Mouse (Mus musculus) adrenal gland, postnatal 14 days (tissue): Measurements from ENCODE around the gene Kbtbd12. TPM values are rescaled to one million over a fixed set of nuclear protein-coding genes. Genes with fewer than 3 reads are reported as not detected.

Experiments used
- DNase-seq: peaks from one replicate; pipeline ENCODE4 v3.0.0; 2021; ENCODE audit warnings: mixed read lengths
- total RNA-seq: library from RNA; stranded (reverse); gene quantifications from 2 replicates; pipeline ENCODE4 v1.2.3, GENCODE M21; 2021

The Kbtbd12 gene
- total RNA-seq, 1 experiment from 2014 or later: 0.52 TPM

GRCm38 (mm10) chr6:88626912-88627311, 10.8 kb downstream of the Kbtbd12 start:
- no peak for DNase-seq

GRCm38 (mm10) chr6:88626462-88626861, 11.3 kb downstream of the Kbtbd12 start:
- DNase-seq: no peak

- DNase-seq: no peak
These were observed 15.8 kb downstream of the Kbtbd12 start for GRCm38 (mm10) chr6:88621816-88622481.

GRCm38 (mm10) chr6:88619542-88619941, 18.2 kb downstream of the Kbtbd12 start:
- DNase-seq: no peak

GRCm38 (mm10) chr6:88615352-88615751, 22.4 kb downstream of the Kbtbd12 start:
- no peak for DNase-seq

- no peak for DNase-seq
These were observed 31.3 kb downstream of the Kbtbd12 start for GRCm38 (mm10) chr6:88606417-88606816.

- no peak for DNase-seq
These were observed 32.0 kb downstream of the Kbtbd12 start for GRCm38 (mm10) chr6:88605715-88606114.

GRCm38 (mm10) chr6:88605235-88605634, 32.5 kb downstream of the Kbtbd12 start:
- DNase-seq: no peak

GRCm38 (mm10) chr6:88596108-88596507, 41.6 kb downstream of the Kbtbd12 start:
- DNase-seq: no peak

GRCm38 (mm10) chr6:88592367-88592766, 45.4 kb downstream of the Kbtbd12 start:
- no peak for DNase-seq

- no peak for DNase-seq
These were observed 47.5 kb downstream of the Kbtbd12 start for GRCm38 (mm10) chr6:88590231-88590630.

GRCm38 (mm10) chr6:88589517-88589916, 48.2 kb downstream of the Kbtbd12 start:
- DNase-seq: peak; percentile 46

GRCm38 (mm10) chr6:88588581-88589256, 49.0 kb downstream of the Kbtbd12 start:
- no peak for DNase-seq

- DNase-seq: peak; percentile 55
These were observed 50.7 kb downstream of the Kbtbd12 start for GRCm38 (mm10) chr6:88587091-88587490.

- DNase-seq: no peak
These were observed 53.8 kb downstream of the Kbtbd12 start for GRCm38 (mm10) chr6:88583950-88584349.

- no peak for DNase-seq
These were observed 61.3 kb downstream of the Kbtbd12 start for GRCm38 (mm10) chr6:88576495-88576894.

GRCm38 (mm10) chr6:88566676-88567075, 71.1 kb downstream of the Kbtbd12 start:
- DNase-seq: no peak

- peak; percentile 26 for DNase-seq
These were observed 72.7 kb downstream of the Kbtbd12 start for GRCm38 (mm10) chr6:88565033-88565432.

- no peak for DNase-seq
These were observed 77.6 kb downstream of the Kbtbd12 start for GRCm38 (mm10) chr6:88560156-88560555.

GRCm38 (mm10) chr6:88559688-88560087, 78.1 kb downstream of the Kbtbd12 start:
- DNase-seq: no peak

GRCm38 (mm10) chr6:88558076-88558475, 79.7 kb downstream of the Kbtbd12 start:
- peak; percentile 32 for DNase-seq

- no peak for DNase-seq
These were observed 80.2 kb downstream of the Kbtbd12 start for GRCm38 (mm10) chr6:88557548-88557947.

- no peak for DNase-seq
These were observed 87.8 kb downstream of the Kbtbd12 start for GRCm38 (mm10) chr6:88549916-88550315.
